Mouse (Mus musculus) hematopoietic stem cell, adult 5-6 weeks (primary cell): Measurements from ENCODE around the gene Paox. TPM values are rescaled to one million over a fixed set of nuclear protein-coding genes. Genes with fewer than 3 reads are reported as not detected.

Experiments used
- ATAC-seq, 2 experiments: fragments of 125-278 bp in 1 of 2; replicated peaks in 1 of 2; 2 replicates each; pipeline ENCODE4 v1.8.0; 2016 to 2017; ENCODE audit warnings: inconsistent platforms in 2 of 2, mild to moderate bottlenecking in 2 of 2, moderate number of reproducible peaks in 2 of 2, low read depth in 1 of 2, moderate TSS enrichment in 1 of 2; ENCODE audit not compliant: low FRiP score in 2 of 2, poor library complexity in 2 of 2, severe bottlenecking in 2 of 2, insufficient read depth in 1 of 2, low TSS enrichment in 1 of 2
- total RNA-seq: library from RNA; stranded (forward); fragments of 172-1452, 232-1000 nt; gene quantifications from 2 replicates; pipeline ENCODE4 v1.2.3, GENCODE M21; 2017

Paox gene
- 11.2 and 14.3 TPM in 2 replicates for total RNA-seq

DNA sequence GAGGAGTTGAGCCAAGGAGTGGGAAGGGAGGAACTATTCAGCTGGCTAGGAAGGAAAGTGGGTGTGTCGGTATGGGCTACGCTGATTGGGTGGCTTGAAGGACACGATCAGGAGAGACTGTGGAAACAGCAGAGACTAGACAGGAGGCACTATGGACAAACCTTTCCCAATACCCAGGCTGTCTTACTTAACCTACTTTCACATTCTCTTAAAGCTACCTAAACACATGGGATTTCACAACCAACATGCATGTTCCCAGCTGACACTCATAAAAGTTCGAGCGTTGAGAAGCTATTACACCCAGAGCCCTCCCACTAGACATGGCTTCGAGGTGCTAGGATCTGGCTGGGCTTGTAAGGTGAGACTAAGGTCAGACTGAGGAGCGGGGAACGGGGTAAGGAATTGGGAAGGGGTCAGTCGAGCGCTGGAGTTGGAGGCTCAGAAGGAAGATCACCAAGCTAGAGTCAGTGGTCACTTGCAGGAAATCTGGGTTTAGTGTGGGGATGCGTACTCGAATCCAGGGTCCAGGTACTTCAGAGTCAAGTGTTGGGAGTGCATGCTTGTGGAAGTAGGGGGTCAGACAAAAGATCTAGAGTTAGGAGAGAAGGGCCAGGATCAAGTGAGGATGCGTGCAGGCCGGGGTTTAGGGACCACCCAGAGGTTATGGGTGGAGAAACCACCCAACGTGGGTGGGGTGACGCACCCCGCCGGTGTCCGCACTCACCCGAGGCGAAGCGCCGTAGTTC lies at the start of gene Paox:
Gene Paox (plus strand): TSS at position 217 of the 746 bp plus-strand sequence.
- peak; percentile 40 to 60 for ATAC-seq

DNA sequence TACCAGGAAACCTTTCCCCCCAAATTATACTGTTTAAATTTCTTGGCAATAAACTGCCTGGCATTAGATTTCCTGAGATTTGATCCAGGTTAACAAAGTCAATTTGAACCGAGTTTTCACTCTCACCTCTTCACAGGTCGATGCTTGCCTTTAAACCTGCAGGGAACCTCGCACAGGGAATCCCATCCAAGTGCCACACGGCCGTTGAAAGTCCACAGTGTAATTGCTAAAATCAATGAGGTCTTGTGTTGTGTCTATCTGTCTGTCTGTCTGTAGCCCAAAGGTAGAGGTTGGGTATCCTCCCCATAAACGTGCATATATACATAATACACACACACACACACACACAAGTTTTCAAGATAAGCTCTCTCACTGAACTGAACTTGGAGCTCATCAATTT lies 48.2 kb upstream of the Paox start:
- ATAC-seq = no peak

DNA sequence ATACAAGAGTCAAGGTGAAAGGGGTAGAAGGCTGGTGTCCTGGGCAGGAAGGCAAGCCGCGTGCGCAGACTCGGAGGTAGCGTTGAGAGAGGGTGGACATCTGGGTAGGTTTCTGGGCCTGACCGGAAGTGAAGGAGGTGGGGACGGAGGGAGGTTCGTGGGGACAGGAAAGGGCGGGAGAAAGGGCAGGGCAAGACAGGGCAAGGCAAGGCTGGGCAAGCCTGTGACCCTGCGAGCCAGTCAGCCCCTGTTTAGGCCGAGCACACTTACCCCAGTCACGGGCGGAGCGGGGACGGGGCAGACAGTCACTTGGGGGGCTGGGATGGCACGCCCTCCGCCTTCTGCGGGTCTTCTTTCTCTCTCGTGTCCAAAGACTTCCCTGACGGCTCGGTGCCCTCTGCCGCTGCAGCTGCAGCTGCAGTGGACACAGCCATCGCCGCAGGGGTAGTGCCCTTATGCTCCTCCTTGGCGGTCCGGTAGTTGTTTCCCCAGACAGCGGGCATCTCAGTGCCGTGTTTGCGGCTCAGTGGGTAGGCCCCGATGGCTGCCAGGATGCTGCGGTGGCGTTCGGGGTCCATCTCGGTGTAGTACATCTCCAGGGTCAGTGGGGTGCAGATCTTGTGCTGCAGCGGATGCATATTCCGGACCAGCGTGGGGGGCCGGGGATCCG lies 45.4 kb upstream of the Paox start:
- 0 out of 4 replicates have a peak, but pooled peaks of 1 of the 2 experiments have one; percentile 22 for ATAC-seq

DNA sequence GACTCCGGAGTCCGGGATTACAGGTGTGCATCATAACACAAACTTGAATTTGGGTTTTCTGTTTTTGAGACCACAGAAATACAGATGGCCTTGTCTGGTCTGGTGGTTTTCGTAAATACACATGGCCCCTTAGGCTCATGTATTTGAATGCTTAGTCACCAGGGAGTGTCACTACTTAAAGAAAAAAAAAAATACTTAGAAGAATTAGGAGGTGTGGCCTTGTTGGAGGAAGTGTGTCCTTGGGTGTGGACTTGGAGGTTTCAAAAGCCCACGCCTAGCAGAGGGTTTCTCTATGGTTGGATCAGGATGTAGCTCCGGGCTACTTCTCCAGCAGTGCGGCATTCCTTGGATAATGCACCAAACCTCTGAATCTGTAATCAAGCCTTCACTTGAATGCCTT lies 37.9 kb upstream of the Paox start:
- ATAC-seq = no peak

DNA sequence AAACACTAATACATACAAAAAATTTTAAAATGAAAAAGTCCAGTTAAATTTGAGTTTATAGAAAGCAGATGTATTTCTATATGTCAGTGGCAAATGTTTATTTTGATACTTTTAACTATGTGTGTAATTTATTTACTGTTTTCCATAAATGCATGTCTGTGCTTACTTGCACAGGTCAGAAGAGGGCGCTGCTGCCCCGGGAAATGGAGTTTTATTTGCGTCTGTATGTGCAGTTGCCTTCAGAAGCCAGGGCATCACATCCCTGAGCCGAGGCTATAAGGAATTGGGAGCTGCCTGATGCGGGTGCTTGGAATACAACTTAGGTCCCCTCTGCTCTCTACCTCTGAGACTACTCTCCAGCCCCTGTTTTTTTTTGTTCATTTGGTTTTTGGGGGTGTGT lies 36.9 kb upstream of the Paox start:
- ATAC-seq = peak; percentile 42 to 63; a peak in 2 of 4 replicates

DNA sequence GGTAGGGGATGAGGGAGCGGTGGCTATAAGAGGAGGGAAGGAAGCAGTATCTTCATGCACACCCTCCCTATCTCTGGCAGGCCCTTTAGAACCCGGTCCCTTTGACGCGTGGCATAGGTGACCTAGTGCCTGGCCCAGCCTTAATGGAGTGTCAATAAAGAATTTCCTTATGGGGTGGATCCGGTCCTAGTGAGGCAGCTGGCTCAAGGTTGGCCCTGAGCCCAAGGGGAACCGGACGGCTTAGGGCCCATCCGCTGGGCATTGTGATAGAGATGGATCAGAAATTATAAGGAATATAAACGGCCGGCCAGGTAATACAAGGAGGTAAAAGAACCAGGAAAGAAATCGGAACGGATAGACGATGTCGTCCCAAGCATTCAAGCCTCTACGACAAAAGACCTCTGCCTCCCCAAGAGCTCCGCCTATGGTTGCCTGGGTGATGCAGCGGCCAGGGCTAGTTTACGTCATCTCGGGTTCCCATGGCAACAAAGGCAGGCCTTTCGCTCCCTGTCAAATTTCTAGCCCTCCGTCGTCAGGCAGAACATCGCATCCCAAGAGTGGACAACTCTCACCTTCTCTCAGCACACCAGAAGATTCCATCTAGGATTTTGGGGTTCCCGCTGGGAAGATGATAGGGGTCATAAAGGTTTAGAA lies 35.0 kb upstream of the Paox start:
- peak; percentile 50; a peak in 3 of 4 replicates for ATAC-seq

DNA sequence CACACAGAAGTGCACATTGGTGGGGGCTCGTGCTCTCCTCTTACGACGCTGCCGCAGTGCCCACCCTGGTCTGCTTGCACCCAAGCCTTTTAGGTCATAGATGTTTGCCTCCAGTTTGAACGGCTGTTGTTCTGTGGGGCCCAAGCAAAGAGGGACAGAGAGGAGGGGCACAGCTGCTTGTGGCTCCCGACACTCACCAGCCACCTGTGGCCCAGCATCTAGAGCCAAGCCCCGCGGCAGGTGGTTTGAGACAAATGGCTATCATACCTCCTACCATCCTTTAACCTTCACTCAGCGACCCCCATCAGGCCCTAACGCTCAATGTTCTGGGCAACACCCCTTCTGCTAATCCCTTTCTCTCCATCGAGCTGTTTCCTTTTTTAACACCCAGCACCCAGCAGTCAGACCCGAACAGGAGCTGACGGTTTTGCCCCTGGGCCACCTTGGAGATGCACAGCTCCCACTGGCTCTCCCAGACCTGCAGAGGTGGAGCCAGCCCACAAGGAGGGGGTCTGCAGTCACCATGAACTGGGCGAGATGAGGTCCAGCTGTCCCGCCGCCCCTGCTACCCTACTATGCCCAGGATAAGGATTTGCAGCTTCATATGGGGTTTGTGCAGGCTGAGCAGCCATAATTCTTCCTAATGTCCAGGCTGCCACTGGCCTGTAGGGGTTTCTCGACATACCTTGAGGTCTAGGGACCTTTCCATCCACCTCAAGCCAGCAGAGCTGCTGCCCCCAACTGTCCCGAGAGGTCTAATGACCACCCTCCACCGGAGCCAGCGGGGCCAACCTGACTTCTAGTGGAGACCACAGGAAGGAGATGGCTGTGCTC lies 34.0 kb upstream of the Paox start:
- ATAC-seq = no peak

DNA sequence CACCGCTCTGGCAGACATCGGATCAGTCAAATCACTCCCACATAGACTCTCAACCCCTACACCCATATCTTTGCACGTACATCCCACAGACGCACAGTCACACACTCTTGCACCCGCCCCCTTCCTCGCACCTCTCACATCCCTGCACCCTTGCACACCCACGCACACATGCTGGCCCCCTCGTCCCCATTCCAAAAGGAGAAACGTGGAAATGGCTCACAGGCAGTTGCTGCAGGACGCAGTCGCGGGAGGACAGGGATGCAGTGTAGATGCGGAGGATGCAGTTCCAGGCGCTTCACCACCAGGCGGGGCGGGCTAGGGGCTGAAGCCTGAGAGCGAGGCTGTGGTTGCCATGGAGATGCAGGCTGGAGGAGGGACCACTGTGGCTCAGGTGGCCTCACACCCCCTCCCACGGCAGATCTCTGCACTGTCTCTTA lies 33.3 kb upstream of the Paox start, which contains the start of gene Caly:
Gene Caly (minus strand): TSS at position 307 of the 437 bp plus-strand sequence.
- peak; percentile 54 to 55; a peak in 3 of 4 replicates for ATAC-seq

DNA sequence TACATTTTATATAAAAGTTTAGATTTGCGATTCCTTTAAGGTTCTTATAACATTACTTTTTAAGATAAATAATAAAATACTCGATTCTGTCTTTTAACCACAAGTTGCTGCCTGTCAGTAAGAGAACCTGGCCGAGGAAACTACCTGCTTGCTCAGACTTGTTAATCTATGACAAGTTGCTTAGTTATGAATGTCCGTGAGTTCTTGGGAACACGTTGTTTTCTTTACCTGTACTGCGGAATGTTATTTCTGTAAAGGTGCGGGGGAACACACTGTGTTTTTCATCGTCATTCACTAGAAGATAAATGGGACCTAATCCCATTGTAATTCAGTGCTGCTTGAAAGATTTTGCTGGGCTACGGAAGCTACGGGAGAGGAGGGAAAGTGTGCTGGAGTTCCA lies 25.0 kb upstream of the Paox start:
- ATAC-seq = no peak

DNA sequence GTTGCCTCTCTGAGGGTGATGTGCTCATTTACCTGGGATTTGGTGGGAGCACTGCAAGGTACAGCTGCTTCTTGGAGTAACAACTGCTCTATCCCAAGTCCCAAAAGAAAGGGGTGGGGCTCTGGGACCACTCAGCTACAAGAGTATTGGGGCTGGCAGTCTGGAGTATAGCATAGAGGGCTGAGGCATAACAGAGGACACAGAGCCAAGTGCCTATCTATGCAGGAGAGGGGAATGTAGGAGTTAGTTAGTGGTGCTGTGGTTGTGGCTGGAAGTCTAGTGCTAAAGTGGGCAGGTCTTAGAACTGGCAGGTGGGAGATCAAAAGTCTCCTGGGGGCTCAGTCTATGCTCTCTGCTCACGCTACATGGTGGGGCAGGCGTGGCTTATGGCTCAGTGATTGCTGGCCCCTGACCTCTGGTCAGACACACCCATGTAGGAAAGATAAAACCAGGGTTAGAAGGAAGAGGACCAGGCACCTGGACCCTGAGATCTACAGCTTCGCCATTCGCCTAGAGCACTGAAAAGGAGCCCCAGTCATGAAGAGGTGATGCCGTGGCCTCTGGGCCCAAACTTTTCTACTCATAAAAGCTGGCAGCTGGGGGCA lies 22.6 kb upstream of the Paox start, which contains the start of gene Prap1:
Gene Prap1 (plus strand): TSS at position 472 of the 605 bp plus-strand sequence.
- no peak for ATAC-seq

DNA sequence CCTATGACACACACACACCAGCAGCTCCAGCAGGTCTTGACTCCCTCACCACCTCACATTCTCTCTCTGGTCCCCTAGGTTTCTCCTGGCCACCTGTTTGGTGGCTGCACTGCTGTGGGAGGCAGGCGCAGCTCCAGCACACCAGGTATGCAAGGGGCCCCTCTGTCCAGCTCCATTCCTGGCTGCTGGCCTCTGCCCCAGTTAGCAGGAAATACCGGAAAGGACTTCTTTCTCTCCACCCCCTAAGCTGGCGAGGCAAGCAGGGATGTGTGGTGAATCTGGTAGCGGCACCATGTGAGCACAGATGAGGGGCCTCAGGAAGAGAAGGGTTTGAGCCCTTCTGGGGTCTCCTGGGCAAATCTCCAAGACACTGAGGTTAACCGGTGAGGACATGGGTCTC lies 20.6 kb upstream of the Paox start:
- no peak for ATAC-seq

DNA sequence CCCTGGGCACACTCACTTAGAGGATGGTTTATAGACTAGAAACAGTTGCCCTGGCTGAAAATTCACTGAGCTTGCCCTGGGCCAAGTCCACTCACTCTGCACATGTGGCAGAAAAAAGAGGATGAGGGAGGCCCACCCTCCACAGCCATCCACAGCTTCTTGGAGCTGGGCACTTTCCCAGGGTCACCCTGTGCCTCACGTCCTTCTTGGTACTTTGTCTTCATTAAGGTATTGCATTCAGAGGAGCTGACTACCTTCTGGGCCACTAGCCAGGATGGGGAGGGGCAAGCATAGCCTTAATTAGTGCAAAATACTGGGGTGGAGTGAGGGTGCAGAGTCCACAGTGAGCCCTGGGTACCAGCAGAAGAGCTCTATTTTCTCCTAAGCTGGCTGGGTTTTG lies 20.0 kb upstream of the Paox start:
- ATAC-seq = no peak

DNA sequence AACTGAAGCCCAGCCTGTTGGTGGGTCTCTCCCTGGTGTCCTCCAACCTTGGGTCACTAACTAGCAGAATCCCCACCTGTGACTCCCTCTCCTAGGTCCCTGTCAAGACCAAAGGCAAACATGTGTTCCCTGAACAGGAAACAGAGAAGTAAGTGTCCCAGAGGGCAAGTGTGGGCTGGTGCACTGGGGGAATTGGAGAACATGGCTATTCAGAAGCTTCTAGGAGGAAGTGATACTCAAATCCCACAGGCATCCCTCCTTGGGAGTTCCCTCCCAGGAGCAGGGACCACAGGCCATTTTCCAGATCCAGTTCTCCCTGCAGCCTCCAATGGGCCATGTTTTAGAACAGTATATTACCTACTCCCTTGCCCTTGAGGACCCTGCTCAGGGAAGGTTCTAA lies 19.5 kb upstream of the Paox start:
- ATAC-seq = no peak

DNA sequence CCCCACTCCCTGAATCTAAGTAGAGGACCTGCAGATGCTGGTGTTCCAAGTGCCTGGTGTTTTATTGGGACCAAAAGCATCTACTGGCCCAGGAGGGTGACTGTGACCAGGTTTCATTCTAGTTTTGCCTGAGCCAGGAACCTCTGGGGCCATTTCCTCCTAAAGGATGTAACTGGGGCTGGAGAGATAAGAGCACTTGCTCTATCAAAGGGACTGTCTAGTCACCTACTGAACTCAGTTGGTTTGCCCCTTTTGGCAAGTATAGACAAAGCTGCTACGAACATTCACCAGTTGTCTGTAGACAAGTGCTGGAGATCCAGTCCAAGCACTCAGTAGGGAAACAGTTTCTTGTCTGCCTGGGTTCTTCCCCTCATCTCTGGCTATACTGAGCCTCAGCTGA lies 17.1 kb upstream of the Paox start:
- ATAC-seq = no peak

DNA sequence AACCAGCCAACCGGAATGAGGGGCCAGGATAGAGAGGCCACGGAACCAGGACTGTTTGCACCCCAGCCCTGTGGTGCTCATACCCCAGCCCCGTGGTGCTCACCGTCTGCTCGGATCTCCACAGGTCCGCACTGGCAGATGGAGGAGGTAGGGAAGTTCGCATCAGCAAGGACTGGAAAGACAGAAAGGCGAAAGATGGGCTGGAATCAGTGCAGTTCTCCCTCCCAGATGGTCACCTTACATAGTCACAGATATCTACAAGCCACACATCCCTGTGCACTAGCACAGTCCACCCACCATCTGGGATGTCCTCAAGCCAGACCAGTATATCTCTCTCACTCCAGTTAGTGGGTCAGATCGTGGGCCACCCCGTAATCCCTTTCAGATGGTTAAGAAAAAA lies 14.1 kb upstream of the Paox start:
- ATAC-seq = no peak

DNA sequence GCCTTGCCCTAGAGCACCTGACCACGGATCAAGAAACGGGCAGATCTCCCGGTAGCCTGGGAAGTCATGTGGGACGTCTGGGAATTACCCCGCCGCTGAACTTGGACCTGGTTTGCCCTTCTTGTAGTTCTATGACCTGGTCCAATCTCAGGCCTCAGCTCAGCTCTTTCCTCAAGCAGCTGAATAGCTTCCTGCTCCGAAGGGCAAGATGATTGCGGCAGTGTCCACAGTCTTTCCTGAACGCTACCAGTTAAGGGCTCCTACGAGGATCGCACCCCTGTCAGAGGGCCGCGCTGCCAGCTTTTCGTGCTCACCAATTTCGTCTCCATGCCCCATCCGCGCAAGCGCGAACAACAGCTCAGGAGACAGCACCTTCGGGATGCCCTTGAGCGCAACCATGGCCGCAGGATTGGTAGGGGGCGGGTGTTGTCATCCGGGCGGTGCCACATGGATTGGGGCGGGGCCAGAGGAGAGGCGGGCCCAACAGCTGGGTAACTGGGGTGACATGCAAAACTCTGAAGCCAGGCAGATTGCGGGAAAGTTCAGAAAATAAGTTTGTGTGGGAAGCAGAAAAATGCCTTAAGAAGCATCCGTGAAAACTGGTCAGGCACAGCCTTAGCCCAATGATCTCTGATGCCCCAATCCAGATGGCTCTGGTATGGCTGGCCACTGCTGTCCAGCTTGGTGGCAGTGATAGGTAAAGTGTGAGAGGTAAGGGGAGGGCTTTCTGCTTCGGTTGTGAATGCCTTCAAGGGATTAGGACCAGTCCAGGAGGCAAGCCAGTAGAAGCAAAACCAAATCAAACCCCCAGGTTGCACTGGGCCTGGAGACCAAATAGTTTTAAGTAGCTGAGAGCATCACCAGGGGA lies 13.4 kb upstream of the Paox start, which contains the start of gene Fuom:
Gene Fuom (minus strand): TSS at position 449 of the 868 bp plus-strand sequence.
- ATAC-seq = peak; percentile 96 to 97
